Mouse (Mus musculus) mouse embryonic stem cell (cell line): ENCODE data around the gene Fat3.

ENCODE experiments used
- in situ Hi-C, 2 experiments: fragments of 300-500 bp; cut with MboI; formaldehyde crosslinking; loops; 1 replicate in 1 of 2; 3 replicates in 1 of 2; pipeline ENCODE4 v1.14.3; 2019 to 2020; ENCODE audit warnings: low sequenced_read_pairs in 2 of 2, low pct_unique_long_range_greater_than_20kb in 1 of 2, mixed read lengths in 1 of 2; ENCODE audit not compliant: unreplicated experiment in 1 of 2

Fat3 gene

DNA sequence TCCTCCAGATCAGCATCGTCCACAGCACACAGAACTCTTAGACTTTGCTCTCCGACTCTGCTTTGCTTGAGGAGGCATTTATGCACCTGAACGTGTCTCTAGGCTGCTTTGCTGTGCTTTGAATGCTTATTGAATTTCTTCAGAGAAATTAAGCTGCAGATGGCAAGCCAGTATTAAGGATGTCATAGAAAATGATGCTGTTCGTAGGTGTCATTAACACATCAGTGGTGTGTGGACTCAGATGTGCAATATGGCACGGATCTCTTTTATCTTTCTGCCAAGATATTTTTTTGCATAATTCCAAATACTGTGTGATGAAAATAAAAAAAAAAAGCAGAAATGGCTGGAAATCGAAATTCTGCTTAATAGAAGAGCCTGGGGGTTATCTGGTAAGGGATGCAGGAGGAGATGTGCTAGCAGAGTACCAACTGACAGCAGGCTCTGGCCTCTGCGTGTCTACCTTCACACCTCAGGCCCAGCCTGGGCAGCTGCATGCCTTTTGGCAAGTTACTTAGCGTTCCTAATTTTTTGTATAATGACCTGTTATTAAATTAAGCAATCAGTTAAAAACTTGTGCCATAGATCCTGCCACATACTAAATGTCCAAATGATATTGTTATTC, 407.9 kb downstream of the Fat3 start:
- in situ Hi-C loops: no loop called here

DNA sequence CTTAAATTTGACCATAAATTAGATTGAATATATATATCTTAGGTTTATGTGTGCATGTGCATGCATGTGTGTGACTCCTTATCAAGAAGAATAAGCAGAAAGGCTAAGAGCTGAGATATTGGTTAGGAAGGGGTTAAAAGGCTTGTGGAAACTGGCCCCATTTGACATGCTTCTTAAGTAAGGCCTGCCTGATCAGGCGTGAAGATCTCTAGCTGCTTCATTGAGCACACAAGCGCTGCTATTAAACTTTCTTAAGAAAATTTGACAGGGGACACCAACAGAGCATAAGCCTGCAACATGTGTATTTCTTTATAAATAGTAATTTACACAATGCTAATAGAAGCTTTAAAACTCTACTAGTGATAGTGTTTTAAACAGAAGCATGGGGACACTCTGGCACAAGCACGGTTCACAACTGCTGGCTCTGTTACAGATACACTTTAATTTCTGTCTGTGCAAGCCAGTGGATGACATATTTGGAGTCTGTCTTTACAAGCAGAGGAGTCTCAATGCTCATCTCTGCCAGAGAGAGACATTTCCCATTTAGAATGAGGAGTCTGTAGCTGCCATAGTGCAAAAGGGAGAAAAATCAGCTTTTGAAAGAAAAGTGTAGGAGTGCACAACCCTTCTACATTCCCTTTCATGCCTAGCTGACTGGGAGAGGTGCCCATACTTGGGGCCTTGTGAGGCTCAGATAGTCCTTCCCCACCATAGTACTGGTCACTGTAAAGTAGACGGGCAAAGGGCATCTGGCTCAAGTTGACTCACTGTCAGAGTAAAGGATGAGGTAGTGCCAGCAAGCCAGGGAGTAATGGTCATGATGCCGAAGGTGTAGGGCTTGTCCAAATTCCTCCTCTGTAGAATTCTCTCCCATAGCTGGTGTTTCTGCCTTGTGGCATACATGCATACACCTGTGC, 408.8 kb downstream of the Fat3 start:
- in situ Hi-C loops: no loop called here

DNA sequence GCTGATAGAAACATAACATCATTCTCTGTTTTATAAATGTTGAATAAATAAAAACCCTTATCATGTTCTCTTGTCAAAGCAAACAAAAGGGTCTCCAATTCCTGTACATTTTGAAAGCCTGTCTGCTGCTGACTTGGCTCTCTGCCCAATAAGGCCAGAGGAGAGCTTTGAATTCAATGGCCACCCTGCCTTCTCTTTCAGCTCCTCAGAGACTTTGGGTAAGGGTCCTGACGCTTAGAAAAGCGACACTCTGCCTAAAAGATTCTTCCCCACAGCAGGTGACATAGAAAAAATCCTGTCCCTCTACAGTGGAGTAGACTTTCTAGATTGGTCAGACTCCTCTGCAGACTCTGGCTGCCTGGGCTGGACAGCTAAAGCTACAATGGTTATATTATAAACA, 421.8 kb downstream of the Fat3 start:
- in situ Hi-C loops: no loop called here

DNA sequence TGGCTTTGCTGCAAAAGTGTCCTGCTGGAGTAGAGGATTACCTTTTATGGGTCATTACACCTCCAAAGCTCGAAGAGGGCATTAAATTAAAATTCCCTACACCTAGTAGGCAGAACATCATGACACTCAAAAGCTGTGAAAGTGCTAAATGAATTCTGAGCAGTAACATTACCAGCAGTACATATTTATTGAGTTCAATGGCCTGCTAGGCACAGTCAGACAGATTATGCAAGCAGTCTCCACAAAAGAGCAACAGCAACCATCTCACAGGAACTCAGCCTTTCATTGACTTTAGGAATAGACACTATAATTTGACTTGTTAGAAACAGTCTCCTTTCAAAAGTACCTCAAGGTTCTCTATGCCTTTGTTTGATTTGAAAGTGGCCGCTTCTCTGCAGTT, 426.4 kb downstream of the Fat3 start:
- in situ Hi-C loops: no loop called here

DNA sequence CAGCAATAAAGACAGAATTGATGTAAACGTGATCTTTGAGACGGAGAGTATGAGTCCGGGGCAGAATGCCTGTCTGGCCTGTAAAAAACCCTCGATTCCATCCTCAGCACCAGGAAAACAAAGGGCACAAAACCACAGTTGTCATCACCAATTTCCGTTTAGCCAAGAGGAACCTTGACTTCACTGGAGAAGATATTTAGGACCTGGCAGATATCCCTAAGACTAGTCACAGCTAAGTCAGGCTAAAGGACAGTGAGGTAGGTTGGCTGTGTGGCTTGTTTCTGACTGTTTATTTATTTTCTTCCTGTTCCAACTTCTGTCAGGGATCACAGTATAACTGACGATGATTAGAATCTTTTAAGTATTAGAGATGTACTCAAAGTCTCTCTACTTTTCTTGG, 427.0 kb downstream of the Fat3 start:
- in situ Hi-C loops: no loop called here

DNA sequence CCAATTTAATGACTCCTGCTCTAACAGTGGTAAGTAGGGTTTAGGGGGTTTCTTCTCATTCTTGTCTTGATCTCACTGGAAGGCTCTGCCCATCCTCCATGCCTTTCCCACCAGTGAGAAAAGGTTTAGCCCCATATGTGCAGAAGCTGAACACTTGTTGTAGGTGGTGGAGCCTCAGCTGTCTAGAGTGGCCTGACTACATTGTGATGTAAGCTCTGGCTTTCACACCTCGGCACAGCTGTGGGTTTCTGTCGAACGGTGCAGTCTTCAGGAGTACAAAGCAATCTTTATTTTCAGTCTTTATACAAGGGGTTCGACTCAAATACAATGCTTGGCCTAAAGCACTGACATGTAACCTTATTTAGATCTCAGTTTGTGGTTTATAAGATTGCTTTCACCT, 437.6 kb downstream of the Fat3 start:
- in situ Hi-C loops: no loop called here

DNA sequence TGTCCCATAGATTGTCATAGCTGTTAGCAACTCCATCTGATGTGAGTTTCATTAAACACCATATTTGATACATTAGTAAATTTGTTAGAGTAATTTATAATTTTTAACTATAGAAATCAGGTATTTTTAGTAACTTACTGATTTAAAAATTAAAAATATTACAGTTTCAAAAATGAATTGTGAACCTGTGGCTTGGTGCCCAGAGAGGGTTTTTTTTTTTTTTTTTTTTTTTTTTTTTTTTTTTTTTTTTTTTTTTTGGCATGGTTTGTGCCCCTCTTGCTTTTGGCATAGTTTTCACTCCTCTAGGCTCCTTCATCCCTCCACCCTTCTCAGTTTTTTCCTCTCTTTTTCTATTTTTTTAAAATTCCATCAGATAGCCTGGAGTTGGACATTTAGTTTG, 438.6 kb downstream of the Fat3 start:
- in situ Hi-C loops: no loop called here

DNA sequence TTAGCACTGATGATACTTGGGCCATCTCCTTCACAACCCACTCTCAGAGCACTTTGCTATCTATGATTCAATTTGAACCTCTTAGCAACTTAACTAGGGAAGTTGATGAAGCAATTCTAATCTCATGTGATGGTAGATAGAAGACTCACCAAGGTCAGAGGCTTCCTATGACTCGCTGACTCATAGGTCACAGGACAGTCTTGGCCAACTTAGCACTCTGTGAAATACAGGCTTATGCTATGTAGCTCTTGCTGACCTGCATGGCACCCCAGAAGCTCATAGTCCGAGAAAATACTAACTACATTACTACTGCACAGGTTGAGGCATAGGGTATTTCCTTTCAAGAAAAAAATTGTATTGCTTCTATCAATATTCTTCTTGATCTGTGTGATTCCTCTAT, 454.4 kb downstream of the Fat3 start:
- in situ Hi-C loops: no loop called here

DNA sequence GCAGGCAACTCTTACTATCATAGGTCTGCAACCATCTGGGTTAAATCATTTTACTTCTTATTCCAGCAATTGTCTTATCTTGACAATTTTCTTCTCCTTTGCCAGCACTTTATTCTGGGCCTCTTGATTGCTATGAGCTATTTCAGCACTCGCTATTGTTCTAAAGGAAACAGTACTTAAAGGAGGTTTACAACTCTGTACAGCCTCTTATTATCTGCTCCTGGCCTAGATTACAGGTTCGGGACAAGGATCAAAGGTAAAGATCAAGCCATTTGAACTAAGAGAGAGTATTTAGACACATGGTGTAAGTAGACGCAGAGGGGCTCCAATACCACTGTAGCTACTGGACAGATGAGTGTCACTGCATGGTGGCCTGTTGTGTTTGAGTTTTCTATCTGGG, 463.7 kb downstream of the Fat3 start:
- in situ Hi-C loops: no loop called here

DNA sequence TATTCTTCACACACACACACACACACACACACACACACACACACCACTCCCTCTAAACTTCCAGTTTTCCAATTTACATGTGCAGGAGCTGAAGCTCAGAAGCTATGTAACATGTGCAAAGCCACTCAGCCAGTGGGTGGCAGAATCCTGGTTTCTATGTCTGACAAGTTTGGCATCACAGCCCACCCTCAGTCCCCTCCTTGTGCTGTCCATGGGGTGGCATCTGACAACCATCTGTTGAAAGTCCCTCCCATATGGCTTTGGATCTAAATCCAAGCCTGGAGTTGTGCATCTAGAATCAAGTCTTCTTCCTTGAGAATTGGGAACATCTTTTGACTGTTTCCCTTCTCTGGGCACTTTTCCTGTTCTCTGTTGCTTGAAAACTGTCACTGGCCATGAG, 464.7 kb downstream of the Fat3 start:
- in situ Hi-C loops: no loop called here

DNA sequence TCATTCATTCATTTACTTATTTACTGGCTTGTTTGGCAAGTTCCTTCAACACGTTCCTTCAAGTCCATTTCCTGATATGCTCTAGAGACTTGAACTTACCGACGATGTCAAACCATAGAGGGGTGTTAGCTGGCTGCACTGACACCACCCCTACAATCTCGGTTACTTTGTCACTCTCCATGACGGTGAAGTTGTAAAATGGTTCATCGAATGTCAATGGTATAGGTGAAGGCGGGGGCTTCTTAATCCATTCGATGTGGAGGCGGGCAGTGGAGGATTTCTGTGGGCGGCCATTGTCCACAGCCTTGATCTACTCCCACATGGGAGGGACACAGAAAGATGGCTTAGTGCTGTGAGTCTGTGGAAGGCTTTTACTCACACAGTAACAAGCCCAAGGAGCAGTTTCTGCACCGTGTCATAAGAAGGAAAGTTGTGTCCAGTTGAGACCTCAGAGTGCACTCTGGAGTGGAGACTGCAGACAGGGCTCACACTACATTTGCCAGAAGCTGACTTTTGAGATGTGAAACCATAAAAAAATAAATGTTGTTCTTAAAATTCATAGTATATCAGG, 471.3 kb downstream of the Fat3 start:
- in situ Hi-C loops: no loop called here

DNA sequence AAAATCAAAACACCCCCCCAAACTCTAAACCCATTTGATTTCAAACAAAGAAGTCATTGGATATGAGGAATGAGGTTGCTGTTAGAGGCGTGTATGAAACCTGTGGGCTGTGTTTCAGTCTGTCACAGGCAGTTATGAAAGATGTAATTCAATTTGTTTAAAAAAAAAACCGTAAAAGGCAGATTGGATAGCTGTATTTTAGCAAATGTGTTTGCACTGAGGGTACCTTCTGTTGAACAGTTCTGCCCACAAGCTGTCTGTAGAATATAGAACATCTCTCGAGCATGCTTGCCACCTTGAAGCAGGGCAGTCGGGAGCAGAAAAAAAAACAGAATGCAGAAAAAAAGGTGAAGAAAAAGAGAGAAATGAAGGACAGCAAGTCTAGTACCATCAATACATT, 472.0 kb downstream of the Fat3 start:
- in situ Hi-C loops: no loop called here

DNA sequence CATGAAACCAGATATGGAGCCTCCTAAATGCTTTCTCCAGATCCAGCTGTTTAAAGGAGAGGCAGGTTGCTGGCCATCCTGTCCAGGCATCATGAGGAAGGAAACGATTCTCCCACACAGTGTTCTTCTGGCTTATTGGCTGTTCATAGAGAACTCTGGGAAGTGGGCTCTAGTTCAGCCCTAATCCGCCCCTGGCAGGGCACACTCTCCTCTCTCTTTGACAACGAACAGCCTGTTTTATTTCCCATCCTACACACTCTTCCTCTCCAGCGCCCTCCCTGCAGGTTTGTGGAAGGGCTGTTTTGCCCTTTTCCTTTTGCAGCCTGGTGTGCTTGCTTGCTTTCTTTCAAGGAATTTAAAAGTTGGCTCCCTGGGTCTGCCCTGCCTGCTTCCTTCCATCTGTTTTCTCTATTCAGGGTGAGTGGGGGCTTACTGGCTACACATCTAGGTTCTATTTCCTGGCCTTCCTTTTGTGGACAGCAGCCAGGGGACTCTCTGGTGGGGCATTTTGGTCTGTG, 472.6 kb downstream of the Fat3 start:
- in situ Hi-C loops: no loop called here

DNA sequence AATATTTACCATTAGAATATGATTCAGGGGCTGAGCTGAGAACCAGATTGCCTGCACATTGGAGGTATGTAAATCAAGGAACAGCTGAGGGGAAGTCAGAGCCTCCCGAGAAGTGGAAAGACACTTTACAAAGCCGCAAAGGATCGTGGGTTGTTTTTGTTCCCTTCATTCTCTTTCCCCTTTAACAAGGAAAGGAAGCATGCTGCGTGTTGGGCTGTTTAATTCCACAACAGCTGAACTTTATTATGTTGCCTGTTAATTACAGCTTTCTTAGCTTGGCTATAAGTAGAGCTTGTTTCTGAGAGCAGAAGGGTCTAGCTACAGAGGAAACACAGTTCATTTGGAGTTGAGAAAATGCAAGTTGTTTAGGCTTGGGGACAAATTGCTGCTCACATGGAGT, 475.0 kb downstream of the Fat3 start:
- in situ Hi-C loops: no loop called here

DNA sequence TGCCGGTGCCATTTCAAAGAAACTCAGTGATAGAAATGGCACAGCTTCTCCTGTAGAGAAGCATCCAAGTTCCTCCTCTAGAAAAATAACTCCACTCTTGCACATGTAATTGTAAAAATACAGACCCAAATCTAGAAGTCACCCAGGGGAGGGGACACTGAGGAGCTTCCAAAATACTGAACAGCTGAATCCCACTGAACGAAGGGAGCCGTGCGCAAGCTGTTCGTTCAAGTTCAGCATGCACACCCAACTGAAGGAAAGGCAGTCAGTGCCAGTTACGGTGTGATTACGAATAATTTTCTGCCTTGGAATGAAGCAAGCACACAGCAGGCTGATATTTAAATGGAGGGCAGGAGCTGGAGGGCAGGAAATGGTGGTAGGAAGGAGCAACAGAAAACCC, 476.4 kb downstream of the Fat3 start:
- in situ Hi-C loops: no loop called here

DNA sequence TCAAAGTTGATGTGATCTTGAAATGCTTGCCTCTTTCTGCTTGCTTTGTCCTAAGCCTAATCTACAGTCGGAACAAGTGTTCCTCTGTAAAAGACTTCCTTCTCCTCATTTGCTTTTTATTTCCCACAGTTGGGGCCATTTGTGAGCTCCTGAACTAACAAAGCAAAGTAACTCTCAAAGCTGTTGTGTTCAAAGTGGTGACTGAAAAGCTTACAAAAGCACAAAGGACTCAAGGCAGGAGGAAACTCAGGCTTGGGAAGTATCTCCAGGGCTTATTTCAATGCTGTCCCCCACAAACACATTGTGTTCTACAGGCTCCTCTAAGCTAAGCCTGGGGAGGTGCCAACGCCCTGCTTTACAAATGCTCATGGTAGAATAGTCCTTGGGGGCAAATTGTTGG, 487.0 kb downstream of the Fat3 start:
- in situ Hi-C loops: no loop called here

DNA sequence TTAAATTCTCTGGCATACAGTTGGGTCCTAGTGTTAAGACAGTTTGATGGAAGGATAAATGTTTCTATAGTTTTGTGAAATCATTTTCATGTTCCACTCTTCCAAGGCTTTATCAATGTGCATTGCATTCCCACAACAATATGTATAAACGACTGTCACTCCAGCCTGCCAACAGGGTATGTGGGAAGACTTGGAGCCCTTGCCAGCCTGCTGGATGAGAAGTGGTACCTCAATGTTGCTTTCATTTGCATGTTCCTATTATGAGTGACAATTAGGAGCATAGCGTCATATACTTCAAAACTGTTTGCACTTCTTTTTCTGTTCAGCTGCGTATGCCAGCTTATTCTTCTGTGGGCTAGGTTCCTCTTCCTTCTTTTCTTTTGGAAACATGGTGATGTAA, 489.7 kb downstream of the Fat3 start:
- in situ Hi-C loops: no loop called here

DNA sequence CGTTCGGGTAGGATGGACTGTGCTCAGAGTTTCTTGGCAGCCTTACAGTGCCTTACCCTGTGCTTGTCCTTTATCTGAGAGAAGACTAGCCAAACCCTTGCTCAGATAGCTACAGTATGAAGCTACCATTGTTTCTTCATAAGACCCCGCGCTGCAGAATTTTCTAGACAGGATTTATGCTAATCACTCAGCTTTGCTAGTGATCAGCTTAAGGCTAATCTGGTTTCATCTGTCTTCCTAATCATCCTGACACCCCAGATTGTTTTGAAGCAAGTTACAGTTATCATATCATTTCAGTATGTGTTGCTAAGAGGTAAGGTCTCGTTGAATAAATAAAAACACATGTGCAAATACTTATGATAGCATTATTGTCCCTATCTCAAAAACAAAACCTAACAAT, 493.6 kb downstream of the Fat3 start:
- in situ Hi-C loops: no loop called here

DNA sequence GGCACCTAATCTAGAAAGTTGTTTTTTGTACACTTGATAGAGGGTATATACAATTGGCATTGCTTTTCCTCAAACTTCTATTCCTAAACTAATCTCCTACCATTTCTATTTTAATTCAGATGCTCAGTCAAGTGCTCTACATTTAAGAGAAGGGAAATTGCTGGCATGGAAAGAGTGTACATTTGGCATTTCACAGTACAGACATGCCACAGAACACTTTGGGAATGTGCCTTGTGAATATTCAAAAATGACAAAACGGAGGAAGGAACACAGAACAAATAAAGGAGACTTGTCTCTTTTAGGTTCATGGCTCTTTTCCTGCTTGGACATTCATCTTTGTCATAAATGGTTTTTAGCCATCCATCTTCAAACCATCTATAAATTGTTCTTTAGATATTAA, 498.1 kb downstream of the Fat3 start:
- in situ Hi-C loops: no loop called here

DNA sequence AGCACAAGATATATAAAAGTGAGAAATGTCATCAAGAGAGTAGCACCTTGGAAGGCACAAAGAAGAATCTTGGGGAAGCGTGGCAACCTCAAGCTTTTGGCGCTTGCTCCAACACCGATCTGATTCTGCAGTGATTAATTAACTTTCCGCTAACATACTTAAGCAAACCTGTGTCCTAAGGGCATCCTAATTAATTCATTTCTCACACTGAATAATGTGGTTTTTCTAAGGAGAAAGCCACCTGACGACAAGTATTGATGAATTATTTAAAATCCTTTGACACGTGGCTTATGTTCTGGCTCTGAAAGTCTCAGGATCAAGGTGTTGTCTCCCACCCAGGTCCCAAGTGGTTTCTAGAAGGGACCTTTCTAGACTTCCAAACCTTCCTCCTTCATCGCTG, 506.3 kb downstream of the Fat3 start:
- in situ Hi-C loops: no loop called here
